Mouse (Mus musculus): ENCODE measurements around the gene Polr2h. TPM values are rescaled to one million over a fixed set of nuclear protein-coding genes. Genes with fewer than 3 reads are reported as not detected.
A peak's percentile ranks its signal among the peaks of the same experiment; 100 is the strongest.

Polr2h gene
- polyA plus RNA-seq, 1 experiment = 104 TPM

DNA sequence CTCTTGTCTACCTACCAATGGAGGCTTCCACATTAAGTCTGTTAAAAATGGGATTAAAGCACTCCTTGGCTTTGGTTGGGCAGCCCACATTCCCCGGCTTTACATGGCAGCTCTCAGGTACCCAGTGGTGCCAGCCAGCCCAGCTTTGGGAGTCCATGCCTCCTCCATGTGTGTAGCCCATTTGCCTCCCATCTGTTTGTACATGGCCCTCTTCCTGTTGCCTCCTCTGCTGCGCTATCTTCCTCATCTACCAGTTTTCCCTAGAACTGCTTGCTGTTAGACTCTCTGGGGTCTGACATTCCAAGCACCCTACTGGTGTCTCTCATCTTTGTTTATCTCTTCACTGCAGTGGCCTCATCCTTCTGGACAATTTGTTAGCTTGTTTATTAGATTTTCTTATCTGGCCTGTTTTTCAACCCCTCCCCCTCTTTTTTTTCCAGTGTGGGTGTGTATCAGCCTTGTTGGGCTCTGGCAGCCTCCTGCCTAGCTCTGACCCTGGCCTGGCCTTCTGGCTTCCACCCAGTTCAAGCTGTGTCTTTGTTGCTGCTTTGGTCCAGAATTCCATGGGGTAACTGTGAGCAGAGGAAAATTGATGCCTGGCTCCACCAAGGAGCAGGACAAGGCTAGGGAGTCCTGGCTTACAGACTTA, 10.9 kb upstream of the Polr2h start:
- TF ChIP-seq MAX (IDR thresholded peaks at IDR 0.05) (no peak), CTCF (IDR thresholded peaks at IDR 0.05; ENCODE audit: control insufficient read depth, insufficient read depth, insufficient read length) (no peak), CEBPB (IDR thresholded peaks at IDR 0.05; ENCODE audit: low read depth) (no peak), FOSL1 (IDR thresholded peaks at IDR 0.05; ENCODE audit: insufficient read depth, low read length, poor library complexity, severe bottlenecking) (no peak), USF1 (IDR thresholded peaks at IDR 0.05; ENCODE audit: low read depth) (no peak), MYOG (IDR thresholded peaks at IDR 0.05; ENCODE audit: control insufficient read depth, extremely low read depth, insufficient read length) (no peak), MYOD1 (IDR thresholded peaks at IDR 0.05; ENCODE audit: control insufficient read depth, insufficient read length, low read depth) (no peak)
- Histone ChIP-seq H3K36me3 (ENCODE audit: control insufficient read depth, insufficient read depth) (no peaks in the 10 kb centered on the region), H3K27me3 (ENCODE audit: control insufficient read depth, insufficient read depth, insufficient read length) (no peaks in the 10 kb centered on the region), H3K79me2 (ENCODE audit: control insufficient read depth, insufficient read depth) (no peaks in the 10 kb centered on the region), H3K4me3 (ENCODE audit: insufficient read depth, poor library complexity, severe bottlenecking) (no peak overlapping the region), H3ac (ENCODE audit: control insufficient read depth, insufficient read length, low read depth) (no peak overlapping the region), H3K79me3 (ENCODE audit: low read depth) (no peaks in the 10 kb centered on the region)

DNA sequence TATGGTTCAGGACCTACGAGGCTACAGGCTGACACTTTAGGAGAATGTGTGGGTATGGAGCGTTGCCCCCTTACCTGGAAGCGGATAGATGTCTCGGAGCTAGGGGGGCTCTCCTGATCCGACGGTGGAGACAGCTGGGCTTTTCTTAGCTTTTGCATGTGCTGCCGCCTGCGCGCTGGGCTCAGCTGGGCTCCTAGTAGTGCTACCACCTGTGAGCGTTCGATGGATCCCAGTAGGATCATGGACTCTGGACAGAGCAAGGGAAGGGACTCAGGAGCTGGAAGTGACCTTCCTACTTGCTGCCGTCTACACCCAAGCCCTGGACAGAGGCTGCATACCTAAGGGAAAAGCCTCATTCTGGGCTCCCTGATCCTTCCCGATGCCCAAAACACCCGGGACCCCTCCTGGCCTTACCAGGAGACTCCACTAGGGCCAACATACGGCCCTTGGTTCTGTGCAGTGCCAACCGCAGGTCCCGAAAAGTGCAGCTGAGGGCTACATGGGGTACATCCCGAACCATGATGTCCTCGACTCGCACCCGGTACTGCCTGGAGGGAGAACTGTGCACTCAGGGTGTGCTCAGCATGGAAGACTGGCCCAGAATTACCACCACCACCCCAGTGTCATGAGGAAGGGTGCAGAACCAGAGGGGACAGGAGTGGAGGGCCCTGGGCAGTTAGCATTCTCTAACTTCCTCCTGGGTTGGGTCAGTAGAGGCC, 9.1 kb upstream of the Polr2h start:
- TF ChIP-seq CEBPB (IDR thresholded peaks at IDR 0.05; ENCODE audit: low read depth) = no peak
- TF ChIP-seq FOSL1 (IDR thresholded peaks at IDR 0.05; ENCODE audit: insufficient read depth, low read length, poor library complexity, severe bottlenecking) = no peak

DNA sequence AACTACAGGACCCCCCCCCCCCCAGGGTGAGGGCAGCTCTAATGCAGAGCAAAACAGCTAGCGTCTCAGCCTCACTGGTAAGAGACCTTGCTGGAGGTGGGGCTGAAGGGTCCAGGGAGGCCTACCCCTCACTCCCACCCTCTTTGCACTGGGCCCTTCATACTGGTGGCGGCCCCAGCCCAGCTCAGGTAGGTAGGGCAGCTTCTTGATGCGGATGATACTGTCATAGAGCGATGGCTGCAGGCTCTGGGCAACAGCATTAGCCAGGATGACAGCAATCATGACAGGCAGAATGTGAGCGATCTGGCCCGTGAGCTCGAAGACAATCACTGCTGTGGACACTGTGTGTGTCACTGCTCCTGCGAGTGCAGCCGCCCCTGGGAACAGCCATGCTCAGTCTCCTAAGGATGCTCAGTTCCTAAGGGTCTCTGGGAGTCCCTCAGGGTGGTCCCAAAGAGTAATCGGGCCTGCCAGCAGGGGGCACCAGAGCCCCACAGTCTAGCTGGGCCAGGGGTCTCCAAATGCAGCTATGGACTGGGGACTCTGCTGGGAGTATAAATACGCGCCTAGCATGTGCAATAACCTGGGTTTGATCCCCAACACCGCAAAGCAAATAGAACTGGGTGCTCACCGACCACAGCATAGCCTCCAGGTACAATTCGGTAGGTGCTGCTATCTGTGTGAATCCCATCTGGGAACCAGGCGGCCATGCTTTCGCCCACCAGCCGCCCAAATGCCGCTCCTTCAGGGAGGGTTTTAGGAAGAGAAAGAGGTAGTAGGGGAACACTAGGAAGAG, 8.3 kb upstream of the Polr2h start:
- no peak overlapping the region for H3ac ChIP-seq (ENCODE audit: control insufficient read depth, insufficient read length, low read depth)
- no peaks in the 10 kb centered on the region for H3K36me3 ChIP-seq (ENCODE audit: control insufficient read depth, insufficient read depth)
- no peaks in the 10 kb centered on the region for H3K79me3 ChIP-seq (ENCODE audit: low read depth)
- no peaks in the 10 kb centered on the region for H3K27me3 ChIP-seq (ENCODE audit: control insufficient read depth, insufficient read depth, insufficient read length)
- no peak overlapping the region for H3K4me3 ChIP-seq (ENCODE audit: insufficient read depth, poor library complexity, severe bottlenecking)
- TF ChIP-seq MAX (IDR thresholded peaks at IDR 0.05) (no peak), CTCF (IDR thresholded peaks at IDR 0.05; ENCODE audit: control insufficient read depth, insufficient read depth, insufficient read length) (peak; percentile 21), MYOD1 (IDR thresholded peaks at IDR 0.05; ENCODE audit: control insufficient read depth, insufficient read length, low read depth) (no peak), FOSL1 (IDR thresholded peaks at IDR 0.05; ENCODE audit: insufficient read depth, low read length, poor library complexity, severe bottlenecking) (no peak), MYOG (IDR thresholded peaks at IDR 0.05; ENCODE audit: control insufficient read depth, extremely low read depth, insufficient read length) (no peak), USF1 (IDR thresholded peaks at IDR 0.05; ENCODE audit: low read depth) (no peak), CEBPB (IDR thresholded peaks at IDR 0.05; ENCODE audit: low read depth) (no peak)
- H3K79me2 ChIP-seq (ENCODE audit: control insufficient read depth, insufficient read depth) = no peaks in the 10 kb centered on the region

More for the DNA sequence above, 9.1 kb upstream of the Polr2h start:
- Histone ChIP-seq H3K79me2 (ENCODE audit: control insufficient read depth, insufficient read depth) (no peaks in the 10 kb centered on the region), H3K79me3 (ENCODE audit: low read depth) (no peaks in the 10 kb centered on the region), H3K27me3 (ENCODE audit: control insufficient read depth, insufficient read depth, insufficient read length) (no peaks in the 10 kb centered on the region), H3K36me3 (ENCODE audit: control insufficient read depth, insufficient read depth) (no peaks in the 10 kb centered on the region), H3ac (ENCODE audit: control insufficient read depth, insufficient read length, low read depth) (no peak overlapping the region), H3K4me3 (ENCODE audit: insufficient read depth, poor library complexity, severe bottlenecking) (no peak overlapping the region)

DNA sequence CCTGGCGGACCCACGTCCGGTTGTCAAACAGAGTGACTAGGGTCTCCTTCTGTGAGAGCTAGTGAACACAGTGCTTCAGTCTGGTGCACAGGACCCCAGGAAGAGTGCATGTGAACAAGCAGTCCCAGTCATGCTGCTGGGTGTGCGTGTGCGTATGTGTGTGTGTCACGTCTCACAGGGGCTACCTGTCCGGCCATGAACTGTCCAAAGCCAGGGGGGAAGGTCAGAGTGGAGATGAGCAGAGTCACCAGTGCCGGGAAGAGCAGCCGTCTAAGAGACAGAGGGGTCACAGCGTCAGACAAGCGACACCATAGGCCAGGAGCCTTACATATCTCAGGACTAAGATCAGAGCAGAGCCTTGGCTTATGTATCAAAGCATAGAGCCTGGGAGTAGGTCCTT, 7.1 kb upstream of the Polr2h start:
- no peak overlapping the region for H3K4me3 ChIP-seq (ENCODE audit: insufficient read depth, poor library complexity, severe bottlenecking)

DNA sequence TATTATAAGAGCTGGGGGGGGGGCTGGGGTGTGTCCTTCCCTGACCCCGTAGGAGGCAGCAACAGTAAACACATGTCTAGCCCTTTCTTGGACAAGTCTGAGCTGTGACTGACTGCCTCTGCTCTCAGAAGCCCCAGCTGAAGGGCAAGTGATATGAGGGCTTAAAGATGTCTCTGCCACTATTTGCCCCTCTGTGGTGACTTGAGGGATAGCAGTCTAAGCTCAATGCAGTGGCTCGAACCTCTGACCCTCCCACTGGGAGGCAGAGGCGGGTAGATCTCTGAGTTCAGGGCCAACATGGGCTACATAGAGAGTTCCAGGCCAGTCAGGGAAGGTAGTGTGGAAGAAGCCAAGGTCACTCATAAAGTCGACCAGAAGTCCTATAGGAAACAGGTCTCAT, 6.7 kb upstream of the Polr2h start:
- Histone ChIP-seq H3K79me2 (ENCODE audit: control insufficient read depth, insufficient read depth) (no peaks in the 10 kb centered on the region), H3K36me3 (ENCODE audit: control insufficient read depth, insufficient read depth) (no peaks in the 10 kb centered on the region), H3K27me3 (ENCODE audit: control insufficient read depth, insufficient read depth, insufficient read length) (no peaks in the 10 kb centered on the region), H3K79me3 (ENCODE audit: low read depth) (no peaks in the 10 kb centered on the region), H3K4me3 (ENCODE audit: insufficient read depth, poor library complexity, severe bottlenecking) (no peak overlapping the region), H3ac (ENCODE audit: control insufficient read depth, insufficient read length, low read depth) (no peak overlapping the region)
- TF ChIP-seq USF1 (IDR thresholded peaks at IDR 0.05; ENCODE audit: low read depth) = no peak
- no peak for TF ChIP-seq CEBPB (IDR thresholded peaks at IDR 0.05; ENCODE audit: low read depth)
- TF ChIP-seq MAX (IDR thresholded peaks at IDR 0.05) = no peak
- TF ChIP-seq MYOD1 (IDR thresholded peaks at IDR 0.05; ENCODE audit: control insufficient read depth, insufficient read length, low read depth) = no peak
- no peak for TF ChIP-seq MYOG (IDR thresholded peaks at IDR 0.05; ENCODE audit: control insufficient read depth, extremely low read depth, insufficient read length)
- no peak for TF ChIP-seq FOSL1 (IDR thresholded peaks at IDR 0.05; ENCODE audit: insufficient read depth, low read length, poor library complexity, severe bottlenecking)
- no peak for TF ChIP-seq CTCF (IDR thresholded peaks at IDR 0.05; ENCODE audit: control insufficient read depth, insufficient read depth, insufficient read length)

More for the DNA sequence above, 7.1 kb upstream of the Polr2h start:
- Histone ChIP-seq H3K79me2 (ENCODE audit: control insufficient read depth, insufficient read depth) (no peaks in the 10 kb centered on the region), H3ac (ENCODE audit: control insufficient read depth, insufficient read length, low read depth) (no peak overlapping the region), H3K27me3 (ENCODE audit: control insufficient read depth, insufficient read depth, insufficient read length) (no peaks in the 10 kb centered on the region), H3K36me3 (ENCODE audit: control insufficient read depth, insufficient read depth) (no peaks in the 10 kb centered on the region), H3K79me3 (ENCODE audit: low read depth) (no peaks in the 10 kb centered on the region)
- no peak for TF ChIP-seq CEBPB (IDR thresholded peaks at IDR 0.05; ENCODE audit: low read depth)
- TF ChIP-seq MYOD1 (IDR thresholded peaks at IDR 0.05; ENCODE audit: control insufficient read depth, insufficient read length, low read depth) = no peak
- no peak for TF ChIP-seq MYOG (IDR thresholded peaks at IDR 0.05; ENCODE audit: control insufficient read depth, extremely low read depth, insufficient read length)
- TF ChIP-seq CTCF (IDR thresholded peaks at IDR 0.05; ENCODE audit: control insufficient read depth, insufficient read depth, insufficient read length) = no peak
- TF ChIP-seq FOSL1 (IDR thresholded peaks at IDR 0.05; ENCODE audit: insufficient read depth, low read length, poor library complexity, severe bottlenecking) = no peak
- no peak for TF ChIP-seq MAX (IDR thresholded peaks at IDR 0.05)
- TF ChIP-seq USF1 (IDR thresholded peaks at IDR 0.05; ENCODE audit: low read depth) = no peak

Measured in C2C12 (cell line).